Mouse (Mus musculus): ENCODE measurements around the gene Ipmk. TPM values are rescaled to one million over a fixed set of nuclear protein-coding genes. Genes with fewer than 3 reads are reported as not detected.

Gene Ipmk
- polyA plus RNA-seq (2016; fragmentation: Nextera tagmentation; extraction: Ambion mirVana) = 13.9 and 14.9 TPM in 2 replicates

GRCm38 (mm10) chr10:71347509-71347949, at the start of gene Ipmk:
Ipmk (plus strand) TSS chr10:71347763.
- peak; percentile 91 for ATAC-seq
- WGBS (ENCODE audit: insufficient replicate concordance) = under 1% methylated on average over 49 of the region's 49 CpGs
- H3K9me3 ChIP-seq (replicated peaks) = no peaks in the 10 kb centered on the region
- H3K27me3 ChIP-seq (replicated peaks) = no peaks in the 10 kb centered on the region
- H3K9ac ChIP-seq = peak within 1 kb of the TSS; percentile 93
- peak within 1 kb of the TSS; percentile 91 for H3K4me3 ChIP-seq
- peaks cover 21% of the 10 kb centered on the region for H3K36me3 ChIP-seq
- peaks cover 59% of the 10 kb centered on the region for H3K4me1 ChIP-seq
- peak within 1 kb of the TSS; percentile 89 for H3K27ac ChIP-seq
- H3K4me2 ChIP-seq = peak within 1 kb of the TSS; percentile 92

GRCm38 (mm10) chr10:71300161-71300560, 47.4 kb upstream of the Ipmk start:
- H3K9ac ChIP-seq = no peak overlapping the region
- no peak for ATAC-seq
- H3K9me3 ChIP-seq (replicated peaks) = no peaks in the 10 kb centered on the region
- H3K4me2 ChIP-seq = no peak overlapping the region
- no peaks in the 10 kb centered on the region for H3K4me1 ChIP-seq
- H3K27ac ChIP-seq = no peak overlapping the region
- no peaks in the 10 kb centered on the region for H3K36me3 ChIP-seq
- H3K27me3 ChIP-seq (replicated peaks) = 0 out of 2 replicates have a peak, but pooled peaks cover 4% of the 10 kb centered on the region
- 59% methylated on average over 16 of the region's 16 CpGs for WGBS (ENCODE audit: insufficient replicate concordance)
- no peak overlapping the region for H3K4me3 ChIP-seq

GRCm38 (mm10) chr10:71302490-71302889, 45.1 kb upstream of the Ipmk start:
- H3K4me2 ChIP-seq = peak overlapping the region; percentile 24; the same call in 1 of the 2 replicates
- H3K9ac ChIP-seq = no peak overlapping the region
- no peaks in the 10 kb centered on the region for H3K36me3 ChIP-seq
- WGBS (ENCODE audit: insufficient replicate concordance) = 30% methylated on average over 5 of the region's 5 CpGs
- no peak for ATAC-seq
- no peak overlapping the region for H3K4me3 ChIP-seq
- peaks cover 3% of the 10 kb centered on the region; the same call in 1 of the 2 replicates for H3K4me1 ChIP-seq
- 0 out of 2 replicates have a peak, but pooled peaks cover 4% of the 10 kb centered on the region for H3K27me3 ChIP-seq (replicated peaks)
- H3K27ac ChIP-seq = no peak overlapping the region
- H3K9me3 ChIP-seq (replicated peaks) = no peaks in the 10 kb centered on the region

- Histone ChIP-seq H3K9me3 (replicated peaks) (0 out of 2 replicates have a peak, but pooled peaks cover 4% of the 10 kb centered on the region), H3K9ac (no peak overlapping the region), H3K4me3 (peak overlapping the region; percentile 27), H3K36me3 (no peaks in the 10 kb centered on the region), H3K27me3 (replicated peaks) (no peaks in the 10 kb centered on the region), H3K27ac (no peak overlapping the region), H3K4me1 (peaks cover 3% of the 10 kb centered on the region; the same call in 1 of the 2 replicates), H3K4me2 (peak overlapping the region; percentile 53)
- 11% methylated on average over 6 of the region's 6 CpGs for WGBS (ENCODE audit: insufficient replicate concordance)
- ATAC-seq = no peak
Observed at GRCm38 (mm10) chr10:71306190-71306589, 41.4 kb upstream of the Ipmk start.

- peaks cover 3% of the 10 kb centered on the region; the same call in 1 of the 2 replicates for H3K4me1 ChIP-seq
- H3K9me3 ChIP-seq (replicated peaks) = 0 out of 2 replicates have a peak, but pooled peaks cover 4% of the 10 kb centered on the region
- WGBS (ENCODE audit: insufficient replicate concordance) = 55% methylated on average over 6 of the region's 6 CpGs
- H3K27me3 ChIP-seq (replicated peaks) = no peaks in the 10 kb centered on the region
- no peak overlapping the region for H3K4me3 ChIP-seq
- H3K4me2 ChIP-seq = peak overlapping the region; percentile 53
- no peak overlapping the region for H3K27ac ChIP-seq
- no peak for ATAC-seq
- no peaks in the 10 kb centered on the region for H3K36me3 ChIP-seq
- H3K9ac ChIP-seq = no peak overlapping the region
Observed at GRCm38 (mm10) chr10:71306759-71307158, 40.8 kb upstream of the Ipmk start.

GRCm38 (mm10) chr10:71308199-71308598, 39.4 kb upstream of the Ipmk start:
- Histone ChIP-seq H3K4me1 (peaks cover 3% of the 10 kb centered on the region; the same call in 1 of the 2 replicates), H3K27ac (no peak overlapping the region), H3K9me3 (replicated peaks) (0 out of 2 replicates have a peak, but pooled peaks cover 4% of the 10 kb centered on the region), H3K27me3 (replicated peaks) (no peaks in the 10 kb centered on the region), H3K36me3 (no peaks in the 10 kb centered on the region), H3K4me2 (no peak overlapping the region), H3K4me3 (no peak overlapping the region), H3K9ac (no peak overlapping the region)
- ATAC-seq = no peak
- WGBS (ENCODE audit: insufficient replicate concordance) = 77% methylated on average over 5 of the region's 5 CpGs

- H3K4me2 ChIP-seq = no peak overlapping the region
- H3K4me3 ChIP-seq = no peak overlapping the region
- no peaks in the 10 kb centered on the region for H3K36me3 ChIP-seq
- peaks cover 3% of the 10 kb centered on the region; the same call in 1 of the 2 replicates for H3K4me1 ChIP-seq
- ATAC-seq = no peak
- no peak overlapping the region for H3K9ac ChIP-seq
- WGBS (ENCODE audit: insufficient replicate concordance) = 44% methylated on average over 3 of the region's 3 CpGs
- H3K9me3 ChIP-seq (replicated peaks) = 0 out of 2 replicates have a peak, but pooled peaks cover 4% of the 10 kb centered on the region
- H3K27me3 ChIP-seq (replicated peaks) = no peaks in the 10 kb centered on the region
- no peak overlapping the region for H3K27ac ChIP-seq
Observed at GRCm38 (mm10) chr10:71310288-71310687, 37.3 kb upstream of the Ipmk start.

- WGBS (ENCODE audit: insufficient replicate concordance) = 59% methylated on average over 3 of the region's 3 CpGs
- no peak for ATAC-seq
- H3K27ac ChIP-seq = no peak overlapping the region
- no peaks in the 10 kb centered on the region for H3K36me3 ChIP-seq
- no peak overlapping the region for H3K4me3 ChIP-seq
- H3K4me1 ChIP-seq = no peaks in the 10 kb centered on the region
- H3K4me2 ChIP-seq = no peak overlapping the region
- H3K9me3 ChIP-seq (replicated peaks) = no peaks in the 10 kb centered on the region
- no peaks in the 10 kb centered on the region for H3K27me3 ChIP-seq (replicated peaks)
- no peak overlapping the region for H3K9ac ChIP-seq
Observed at GRCm38 (mm10) chr10:71314596-71314995, 33.0 kb upstream of the Ipmk start.

- H3K4me1 ChIP-seq = no peaks in the 10 kb centered on the region
- no peaks in the 10 kb centered on the region for H3K27me3 ChIP-seq (replicated peaks)
- H3K9me3 ChIP-seq (replicated peaks) = no peaks in the 10 kb centered on the region
- no peak overlapping the region for H3K4me2 ChIP-seq
- no peak for ATAC-seq
- H3K36me3 ChIP-seq = no peaks in the 10 kb centered on the region
- H3K27ac ChIP-seq = no peak overlapping the region
- H3K9ac ChIP-seq = no peak overlapping the region
- H3K4me3 ChIP-seq = no peak overlapping the region
- 57% methylated on average over 11 of the region's 11 CpGs for WGBS (ENCODE audit: insufficient replicate concordance)
Observed at GRCm38 (mm10) chr10:71316056-71316455, 31.5 kb upstream of the Ipmk start.

GRCm38 (mm10) chr10:71316497-71316896, 31.1 kb upstream of the Ipmk start:
- no peak overlapping the region for H3K27ac ChIP-seq
- H3K9ac ChIP-seq = no peak overlapping the region
- H3K36me3 ChIP-seq = no peaks in the 10 kb centered on the region
- no peak overlapping the region for H3K4me3 ChIP-seq
- H3K4me1 ChIP-seq = no peaks in the 10 kb centered on the region
- no peaks in the 10 kb centered on the region for H3K9me3 ChIP-seq (replicated peaks)
- no peak for ATAC-seq
- H3K27me3 ChIP-seq (replicated peaks) = no peaks in the 10 kb centered on the region
- WGBS (ENCODE audit: insufficient replicate concordance) = 49% methylated on average over 7 of the region's 7 CpGs
- H3K4me2 ChIP-seq = no peak overlapping the region

GRCm38 (mm10) chr10:71323669-71324068, 23.9 kb upstream of the Ipmk start:
- no peaks in the 10 kb centered on the region for H3K9me3 ChIP-seq (replicated peaks)
- H3K4me2 ChIP-seq = no peak overlapping the region
- no peak overlapping the region for H3K27ac ChIP-seq
- ATAC-seq = no peak
- H3K36me3 ChIP-seq = peaks cover 6% of the 10 kb centered on the region; the same call in 1 of the 2 replicates
- H3K27me3 ChIP-seq (replicated peaks) = no peaks in the 10 kb centered on the region
- WGBS (ENCODE audit: insufficient replicate concordance) = 72% methylated on average over 8 of the region's 8 CpGs
- H3K4me3 ChIP-seq = no peak overlapping the region
- no peak overlapping the region for H3K9ac ChIP-seq
- H3K4me1 ChIP-seq = no peaks in the 10 kb centered on the region

GRCm38 (mm10) chr10:71326123-71326522, 21.4 kb upstream of the Ipmk start:
- ATAC-seq = no peak
- no peaks in the 10 kb centered on the region for H3K4me1 ChIP-seq
- no peaks in the 10 kb centered on the region for H3K27me3 ChIP-seq (replicated peaks)
- H3K36me3 ChIP-seq = peaks cover 29% of the 10 kb centered on the region
- no peaks in the 10 kb centered on the region for H3K9me3 ChIP-seq (replicated peaks)
- H3K4me2 ChIP-seq = no peak overlapping the region
- H3K9ac ChIP-seq = no peak overlapping the region
- 62% methylated on average over 7 of the region's 7 CpGs for WGBS (ENCODE audit: insufficient replicate concordance)
- H3K27ac ChIP-seq = no peak overlapping the region
- no peak overlapping the region for H3K4me3 ChIP-seq

- 11% methylated on average over 7 of the region's 7 CpGs for WGBS (ENCODE audit: insufficient replicate concordance)
Observed at GRCm38 (mm10) chr10:71326789-71327188, 20.8 kb upstream of the Ipmk start.

More at GRCm38 (mm10) chr10:71326789-71327188, 20.8 kb upstream of the Ipmk start:
- ATAC-seq = no peak
- Histone ChIP-seq H3K4me1 (no peaks in the 10 kb centered on the region), H3K9ac (no peak overlapping the region), H3K36me3 (peaks cover 35% of the 10 kb centered on the region), H3K9me3 (replicated peaks) (no peaks in the 10 kb centered on the region), H3K27ac (no peak overlapping the region), H3K27me3 (replicated peaks) (no peaks in the 10 kb centered on the region), H3K4me3 (no peak overlapping the region), H3K4me2 (no peak overlapping the region)

Measured in liver, embryonic 12.5 days (tissue).